Mouse (Mus musculus): Measurements from ENCODE around the gene Zfp988.
"Not testable (repeated sequence)": the region's sequence is repeated elsewhere in the genome, so short reads cannot be mapped to it uniquely, and the experiment has no call there.

Zfp988 gene

GRCm38 (mm10) chr4:147343042-147343908, 37.8 kb downstream of the Zfp988 start:
- not testable (repeated sequence) for DNase-seq (ENCODE audit: inconsistent ontology term)

GRCm38 (mm10) chr4:147345061-147345554, 39.6 kb downstream of the Zfp988 start:
- not testable (repeated sequence) for DNase-seq (ENCODE audit: inconsistent ontology term)

- not testable (repeated sequence) for DNase-seq (ENCODE audit: inconsistent ontology term)
Measured at GRCm38 (mm10) chr4:147346361-147347035, 41.0 kb downstream of the Zfp988 start.

- not testable (repeated sequence) for DNase-seq (ENCODE audit: inconsistent ontology term)
Measured at GRCm38 (mm10) chr4:147347300-147347699, 41.8 kb downstream of the Zfp988 start.

GRCm38 (mm10) chr4:147347880-147348279, 42.4 kb downstream of the Zfp988 start:
- DNase-seq (ENCODE audit: inconsistent ontology term): not testable (repeated sequence)

- not testable (repeated sequence) for DNase-seq (ENCODE audit: inconsistent ontology term)
Measured at GRCm38 (mm10) chr4:147348401-147348800, 42.9 kb downstream of the Zfp988 start.

GRCm38 (mm10) chr4:147348906-147349686, 43.6 kb downstream of the Zfp988 start:
- DNase-seq (ENCODE audit: inconsistent ontology term): not testable (repeated sequence)

GRCm38 (mm10) chr4:147349687-147350415, 44.4 kb downstream of the Zfp988 start:
- not testable (repeated sequence) for DNase-seq (ENCODE audit: inconsistent ontology term)

GRCm38 (mm10) chr4:147350541-147350940, 45.1 kb downstream of the Zfp988 start:
- DNase-seq (ENCODE audit: inconsistent ontology term): not testable (repeated sequence)

GRCm38 (mm10) chr4:147351376-147351980, 46.0 kb downstream of the Zfp988 start:
- DNase-seq (ENCODE audit: inconsistent ontology term): not testable (repeated sequence)

GRCm38 (mm10) chr4:147353626-147354025, 48.2 kb downstream of the Zfp988 start:
- not testable (repeated sequence) for DNase-seq (ENCODE audit: inconsistent ontology term)

GRCm38 (mm10) chr4:147356042-147356441, 50.6 kb downstream of the Zfp988 start:
- not testable (repeated sequence) for DNase-seq (ENCODE audit: inconsistent ontology term)

GRCm38 (mm10) chr4:147357195-147357594, 51.7 kb downstream of the Zfp988 start:
- not testable (repeated sequence) for DNase-seq (ENCODE audit: inconsistent ontology term)

- not testable (repeated sequence) for DNase-seq (ENCODE audit: inconsistent ontology term)
Measured at GRCm38 (mm10) chr4:147361003-147361402, 55.5 kb downstream of the Zfp988 start, which contains the start of gene Zfp978. Gene Zfp978 (plus strand): TSS chr4:147361303.

- not testable (repeated sequence) for DNase-seq (ENCODE audit: inconsistent ontology term)
Measured at GRCm38 (mm10) chr4:147361872-147362271, 56.4 kb downstream of the Zfp988 start.

GRCm38 (mm10) chr4:147369564-147369963, 64.1 kb downstream of the Zfp988 start:
- not testable (repeated sequence) for DNase-seq (ENCODE audit: inconsistent ontology term)

- not testable (repeated sequence) for DNase-seq (ENCODE audit: inconsistent ontology term)
Measured at GRCm38 (mm10) chr4:147383199-147383598, 77.7 kb downstream of the Zfp988 start.

All from Muller cell, postnatal 12 days (primary cell).